Mouse (Mus musculus): ENCODE data around the gene Arid3b.

GRCm38 (mm10) chr9:57758528-57758927, 78.1 kb downstream of the Arid3b start:
- TF ChIP-seq POLR2A (IDR thresholded peaks at IDR 0.05; ENCODE audit: low read depth, low read length) (no peak), EP300 (IDR thresholded peaks at IDR 0.05; ENCODE audit: low read length) (no peak), CTCF (conservative IDR thresholded peaks at IDR 0.05 in 1 of 2, IDR thresholded peaks at IDR 0.05 in 1 of 2; ENCODE audit: low read depth in 2 of 2, low read length in 2 of 2) (no peak), NELFE (IDR thresholded peaks at IDR 0.05; ENCODE audit: low read depth, low read length) (no peak), CHD1 (IDR thresholded peaks at IDR 0.05; ENCODE audit: low read depth, low read length) (no peak), SMC3 (IDR thresholded peaks at IDR 0.05; ENCODE audit: low read depth, low read length) (no peak), USF1 (IDR thresholded peaks at IDR 0.05; ENCODE audit: low read depth, low read length) (no peak), MYC (IDR thresholded peaks at IDR 0.05; ENCODE audit: low read depth, low read length) (no peak), HCFC1 (IDR thresholded peaks at IDR 0.05; ENCODE audit: low read depth, low read length) (no peak), SIN3A (IDR thresholded peaks at IDR 0.05; ENCODE audit: low read length) (no peak), NRF1 (IDR thresholded peaks at IDR 0.05; ENCODE audit: low read depth, low read length) (no peak), RCOR1 (conservative IDR thresholded peaks at IDR 0.05; ENCODE audit: low read depth, low read length) (no peak), ZKSCAN1 (IDR thresholded peaks at IDR 0.05; ENCODE audit: borderline replicate concordance, low read depth, low read length) (no peak), MEF2A (IDR thresholded peaks at IDR 0.05; ENCODE audit: borderline replicate concordance, low read depth, low read length) (no peak)
